Mouse (Mus musculus) ES-Bruce4 (cell line): ENCODE measurements around the gene Pbx1.

Experiments used
- CTCF ChIP-seq: IDR thresholded peaks from one replicate; pipeline ENCODE4 v1.8.1; 2011; ENCODE audit warnings: low read depth, low read length
- EP300 ChIP-seq: IDR thresholded peaks from 2 replicates; pipeline ENCODE4 v1.6.1; 2011; ENCODE audit warnings: low read depth, low read length; ENCODE audit not compliant: insufficient read depth

DNA sequence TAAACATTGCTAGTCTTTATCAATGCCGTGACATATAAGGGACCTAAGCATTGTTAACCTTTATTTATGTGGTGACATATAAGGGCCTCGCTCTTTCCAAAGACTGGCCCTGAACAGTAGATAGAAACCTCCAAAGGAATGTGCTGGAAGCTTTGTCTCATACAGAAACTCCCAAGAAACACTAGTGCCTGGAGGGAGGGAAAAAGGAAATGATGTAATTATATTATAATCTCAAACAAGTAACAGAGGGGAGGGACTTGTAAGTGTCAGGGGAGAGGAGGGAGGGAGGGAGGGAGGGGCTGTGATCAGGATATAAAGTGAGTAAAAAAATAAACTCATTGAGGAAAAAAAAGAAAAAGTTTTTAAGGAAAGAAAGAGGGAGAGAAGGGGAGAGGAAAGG, 148.6 kb downstream of the Pbx1 start:
- no peak for TF ChIP-seq EP300
- TF ChIP-seq CTCF, result no peak
